Mouse (Mus musculus) thymus, adult 2 months (tissue): ENCODE measurements around the gene Rhof. TPM values are rescaled to one million over a fixed set of nuclear protein-coding genes. Genes with fewer than 3 reads are reported as not detected.

Experiments
- DNase-seq: peaks from one replicate; pipeline ENCODE4 v3.0.0; 2021
- H3K27ac ChIP-seq: fragments of 200-500 bp; 2 replicates; pipeline ENCODE4 v1.5.1; 2012; ENCODE audit warnings: low read length, control low read depth; ENCODE audit not compliant: control insufficient read depth, insufficient read depth
- H3K27me3 ChIP-seq: fragments of 200-500 bp; 2 replicates; pipeline ENCODE4 v1.6.1; 2012; ENCODE audit warnings: mild to moderate bottlenecking, low read length, moderate library complexity, mixed read lengths; ENCODE audit not compliant: control insufficient read depth, insufficient read depth
- H3K36me3 ChIP-seq: fragments of 200-500 bp; 2 replicates; pipeline ENCODE4 v1.6.1; 2012; ENCODE audit warnings: mild to moderate bottlenecking, low read length, moderate library complexity; ENCODE audit not compliant: control insufficient read depth, insufficient read depth
- H3K4me1 ChIP-seq: fragments of 200-500 bp; replicated peaks from 2 replicates; pipeline ENCODE4 v1.6.1; 2012; ENCODE audit warnings: low read length; ENCODE audit not compliant: control insufficient read depth, insufficient read depth
- H3K4me3 ChIP-seq: fragments of 200-500 bp; 2 replicates; pipeline ENCODE4 v1.5.1; 2012; ENCODE audit warnings: mild to moderate bottlenecking, low read length, control low read depth, moderate library complexity; ENCODE audit not compliant: control insufficient read depth, insufficient read depth
- CTCF ChIP-seq: fragments of 200-500 bp; IDR thresholded peaks from 2 replicates; pipeline ENCODE4 v1.5.1; 2012; ENCODE audit warnings: mild to moderate bottlenecking, control low read depth, low read length, moderate library complexity, borderline replicate concordance; ENCODE audit not compliant: control insufficient read depth, poor library complexity, insufficient read depth; ENCODE audit errors: extremely low read depth
- POLR2A ChIP-seq: fragments of 200-500 bp; IDR thresholded peaks from 2 replicates; pipeline ENCODE4 v1.6.1; 2012; ENCODE audit warnings: mild to moderate bottlenecking, low read length, control low read depth, moderate library complexity; ENCODE audit not compliant: control insufficient read depth, poor library complexity, insufficient read depth; ENCODE audit errors: extremely low read depth
- WGBS: fragments of 180-500 bp; shearing (Covaris S2); methylation state at CpG from one replicate; pipeline ENCODE4 v1.1.7; 2018; 5-methylcytosine and 5-hydroxymethylcytosine counted together
- polyA plus RNA-seq: library from polyadenylated mRNA; depleted of rRNA; stranded (reverse); fragments of >200 nt; gene quantifications from 2 replicates; pipeline ENCODE4 v1.2.3, GENCODE M21; 2012

Gene Rhof
- polyA plus RNA-seq, 1 experiment, result 51.9 TPM

DNA sequence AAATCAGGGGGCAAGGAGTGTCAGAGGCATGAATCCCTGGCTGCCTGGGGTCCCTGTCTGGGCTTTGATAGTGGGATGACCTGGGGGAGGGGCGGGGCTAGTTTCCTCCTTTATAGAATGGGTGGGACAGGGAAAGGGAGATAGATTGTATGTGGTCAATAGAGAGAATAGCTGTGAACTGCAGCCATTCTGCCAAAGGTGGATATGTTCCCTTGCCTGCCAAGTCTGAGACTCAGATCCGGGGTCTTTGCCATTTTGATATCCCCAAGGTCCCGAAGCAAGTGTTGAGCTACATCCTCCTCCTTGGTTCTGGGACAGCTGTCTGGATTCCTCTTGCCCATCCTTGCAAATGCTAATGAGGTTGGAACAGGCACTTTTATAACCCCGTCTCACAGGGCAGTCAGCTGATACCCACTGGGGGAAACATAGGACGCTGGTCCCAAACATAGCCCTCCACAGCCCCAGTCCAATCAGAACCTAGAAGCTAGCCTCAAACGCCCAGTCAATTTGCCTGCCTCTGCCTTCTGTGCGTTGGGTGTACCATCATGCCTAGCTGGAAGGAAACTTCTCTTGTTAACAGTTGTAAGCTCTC lies 11.8 kb downstream of the Rhof start:
- Histone ChIP-seq H3K36me3 (peaks cover 12% of the 10 kb centered on the region), H3K4me3 (no peak overlapping the region), H3K4me1 (peaks cover 5% of the 10 kb centered on the region), H3K27ac (no peak overlapping the region), H3K27me3 (no peaks in the 10 kb centered on the region)
- TF ChIP-seq POLR2A (no peak), CTCF (no peak)
- DNase-seq, result no peak
- 96% methylated on average over 7 of the region's 7 CpGs for WGBS

DNA sequence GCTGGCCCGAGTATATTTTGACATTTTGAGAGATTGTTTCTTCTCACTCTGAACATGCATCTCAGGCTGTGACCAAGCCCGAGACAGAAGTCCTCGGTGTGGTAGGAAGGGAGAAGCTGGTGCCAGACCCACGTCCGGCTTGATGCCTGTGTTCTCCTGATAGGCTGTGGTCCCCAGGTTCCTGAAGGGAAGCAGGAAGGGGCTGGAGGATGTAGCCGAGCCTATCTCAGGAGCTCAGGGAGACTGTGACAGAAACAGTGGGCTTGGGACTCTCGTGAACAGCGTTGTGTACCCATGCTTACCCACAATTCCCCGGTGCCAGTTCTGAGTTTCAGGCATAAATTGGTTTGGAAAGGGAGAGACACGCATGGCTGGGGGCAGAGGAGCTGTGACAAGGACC lies 13.7 kb downstream of the Rhof start:
- H3K4me3 ChIP-seq, result no peak overlapping the region
- DNase-seq, result no peak
- no peak overlapping the region for H3K27ac ChIP-seq
- TF ChIP-seq POLR2A (no peak), CTCF (no peak)
- WGBS, result 78% methylated on average over 10 of the region's 10 CpGs
- no peaks in the 10 kb centered on the region for H3K27me3 ChIP-seq
- H3K4me1 ChIP-seq, result no peaks in the 10 kb centered on the region
- H3K36me3 ChIP-seq, result peaks cover 12% of the 10 kb centered on the region

DNA sequence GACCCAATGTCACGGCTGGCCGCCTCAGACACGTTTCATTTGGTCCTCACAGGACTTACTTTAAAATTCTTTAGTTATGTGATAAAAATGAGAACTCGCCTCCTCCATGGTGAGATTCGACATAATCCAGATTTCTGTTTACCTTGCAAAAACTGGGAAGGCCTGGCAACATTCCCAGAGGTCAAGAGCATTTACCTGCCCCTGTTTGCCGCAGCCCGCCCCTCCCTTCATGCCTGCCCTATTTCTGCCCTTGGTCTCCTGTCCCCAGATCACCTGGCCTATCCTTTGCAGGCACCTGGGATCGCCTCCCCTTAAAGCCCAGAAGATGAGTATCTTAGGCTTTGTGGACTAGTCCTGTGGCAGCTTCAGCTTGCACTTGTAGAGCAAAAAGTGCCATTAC lies 14.7 kb downstream of the Rhof start:
- H3K4me1 ChIP-seq, result no peaks in the 10 kb centered on the region
- no peaks in the 10 kb centered on the region for H3K27me3 ChIP-seq
- 93% methylated on average over 8 of the region's 8 CpGs for WGBS
- TF ChIP-seq CTCF (no peak), POLR2A (no peak)
- DNase-seq, result no peak
- peaks cover 12% of the 10 kb centered on the region for H3K36me3 ChIP-seq
- no peak overlapping the region for H3K27ac ChIP-seq
- H3K4me3 ChIP-seq, result no peak overlapping the region

- H3K27me3 ChIP-seq, result no peaks in the 10 kb centered on the region
- H3K4me3 ChIP-seq, result no peak overlapping the region
- no peak overlapping the region for H3K27ac ChIP-seq
- H3K36me3 ChIP-seq, result peaks cover 12% of the 10 kb centered on the region
- H3K4me1 ChIP-seq, result no peaks in the 10 kb centered on the region
- TF ChIP-seq POLR2A (no peak), CTCF (peak; percentile 89)
- 21% methylated on average over 10 of the region's 10 CpGs for WGBS
- DNase-seq, result peak; percentile 81
Observed at GRCm38 (mm10) chr5:123117257-123117656, 15.2 kb downstream of the Rhof start.

DNA sequence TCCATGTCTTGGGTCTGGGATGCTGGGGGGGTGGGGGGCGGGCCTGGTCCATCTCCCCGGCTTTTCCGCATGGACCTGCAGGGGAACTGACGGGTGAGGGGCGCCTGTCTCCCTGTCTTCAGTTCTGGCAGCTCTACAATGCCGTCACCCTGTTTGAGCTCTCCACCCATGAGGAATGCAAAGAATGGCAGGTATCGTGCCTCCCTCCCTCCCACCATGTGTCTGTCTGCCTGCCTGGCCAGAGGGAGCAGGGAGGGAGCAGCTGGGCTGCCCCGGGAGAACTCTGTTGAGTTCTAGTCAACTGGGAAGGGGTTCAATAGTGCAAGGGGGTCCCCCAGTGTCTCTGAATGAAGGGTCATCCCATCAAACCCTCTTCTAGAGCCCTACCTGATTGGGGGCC lies 16.4 kb downstream of the Rhof start:
- no peak overlapping the region for H3K27ac ChIP-seq
- WGBS, result 90% methylated on average over 8 of the region's 8 CpGs
- TF ChIP-seq CTCF (no peak), POLR2A (no peak)

DNA sequence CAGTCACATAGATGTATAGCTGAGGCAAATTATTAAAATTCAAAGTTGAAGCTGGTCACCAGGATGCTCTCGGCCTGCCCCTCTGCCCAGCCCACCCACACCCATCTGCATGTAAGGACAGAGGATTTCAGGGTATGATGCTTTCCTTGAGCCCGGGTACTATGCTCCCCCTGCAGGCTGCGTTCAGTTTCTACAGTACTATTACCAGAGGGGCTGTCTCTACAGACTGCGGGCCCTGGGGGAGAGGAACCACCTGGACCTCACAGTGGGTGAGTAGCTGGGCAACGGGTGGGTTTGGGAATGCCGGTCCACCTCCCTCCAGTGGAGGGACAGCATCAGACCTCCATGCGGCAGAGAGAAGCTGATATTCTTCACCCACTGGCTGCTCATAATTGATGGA lies 17.6 kb downstream of the Rhof start:
- TF ChIP-seq CTCF, result peak; percentile 52; the same call in 1 of the 2 replicates
- no peak for TF ChIP-seq POLR2A
- peak; percentile 56 for DNase-seq
- H3K27me3 ChIP-seq, result no peaks in the 10 kb centered on the region
- H3K27ac ChIP-seq, result no peak overlapping the region
- WGBS, result 65% methylated on average over 7 of the region's 7 CpGs
- peaks cover 9% of the 10 kb centered on the region for H3K36me3 ChIP-seq
- H3K4me3 ChIP-seq, result no peak overlapping the region
- no peaks in the 10 kb centered on the region for H3K4me1 ChIP-seq

More for the DNA sequence above, 16.4 kb downstream of the Rhof start:
- Histone ChIP-seq H3K27me3 (no peaks in the 10 kb centered on the region), H3K36me3 (peaks cover 12% of the 10 kb centered on the region), H3K4me3 (no peak overlapping the region), H3K4me1 (no peaks in the 10 kb centered on the region)
- DNase-seq, result no peak

- DNase-seq, result no peak
- H3K27ac ChIP-seq, result no peak overlapping the region
- no peak overlapping the region for H3K4me3 ChIP-seq
- 0 out of 2 replicates have a peak, but pooled peaks cover 4% of the 10 kb centered on the region for H3K36me3 ChIP-seq
- 85% methylated on average over 11 of the region's 11 CpGs for WGBS
- no peaks in the 10 kb centered on the region for H3K4me1 ChIP-seq
- TF ChIP-seq POLR2A (no peak), CTCF (no peak)
- no peaks in the 10 kb centered on the region for H3K27me3 ChIP-seq
Observed at GRCm38 (mm10) chr5:123114109-123114508, 18.4 kb downstream of the Rhof start.
